Mouse (Mus musculus) limb, embryonic 13.5 days (tissue): ENCODE data around the gene Rpusd3. TPM values are rescaled to one million over a fixed set of nuclear protein-coding genes. Genes with fewer than 3 reads are reported as not detected.
A peak's percentile ranks its signal among the peaks of the same experiment; 100 is the strongest.

ENCODE experiments used
- ATAC-seq: fragments of 200-750 bp; cut with Nextera tagmentation; 2 replicates; pipeline ENCODE4 v1.8.0; 2017; ENCODE audit warnings: low read depth, moderate number of reproducible peaks, moderate TSS enrichment; ENCODE audit not compliant: low FRiP score
- H3K27ac ChIP-seq: fragments of 300-500 bp; sonication (generic); 2 replicates; pipeline ENCODE4 v1.5.1; 2015; ENCODE audit warnings: inconsistent platforms, mild to moderate bottlenecking, moderate library complexity
- H3K27me3 ChIP-seq: fragments of 300-500 bp; sonication (generic); 2 replicates; pipeline ENCODE4 v1.6.1; 2015; ENCODE audit warnings: mild to moderate bottlenecking, inconsistent platforms
- H3K36me3 ChIP-seq: fragments of 300-500 bp; sonication (generic); 2 replicates; pipeline ENCODE4 v1.6.1; 2015; ENCODE audit warnings: inconsistent platforms, mild to moderate bottlenecking, moderate library complexity
- H3K4me1 ChIP-seq: fragments of 300-500 bp; sonication (generic); 2 replicates; pipeline ENCODE4 v1.6.1; 2015; ENCODE audit warnings: inconsistent platforms
- H3K4me2 ChIP-seq: fragments of 300-500 bp; sonication (generic); replicated peaks from 2 replicates; pipeline ENCODE4 v1.6.1; 2015; ENCODE audit warnings: inconsistent platforms, mild to moderate bottlenecking, moderate library complexity
- H3K4me3 ChIP-seq: fragments of 300-500 bp; sonication (generic); 2 replicates; pipeline ENCODE4 v1.5.1; 2015; ENCODE audit warnings: moderate library complexity, mild to moderate bottlenecking, inconsistent platforms
- H3K9ac ChIP-seq: fragments of 300-500 bp; sonication (generic); 2 replicates; pipeline ENCODE4 v1.6.1; 2015; ENCODE audit warnings: mild to moderate bottlenecking, inconsistent platforms
- H3K9me3 ChIP-seq: fragments of 300-500 bp; sonication (generic); 2 replicates; pipeline ENCODE4 v1.6.1; 2016; ENCODE audit warnings: inconsistent platforms
- WGBS: fragments of 180-500 bp; shearing (Covaris S2); methylation state at CpG from one replicate; pipeline ENCODE4 v1.1.7; 2015; 5-methylcytosine and 5-hydroxymethylcytosine counted together
- polyA plus RNA-seq: library from polyadenylated mRNA; unstranded; fragments of >200 nt; fragmentation: Nextera tagmentation; extraction: Ambion mirVana; gene quantifications from 2 replicates; pipeline ENCODE4 v1.2.1, GENCODE M21; 2015

The Rpusd3 gene
- polyA plus RNA-seq, 1 experiment from 2014 or later: 27.1 TPM

DNA sequence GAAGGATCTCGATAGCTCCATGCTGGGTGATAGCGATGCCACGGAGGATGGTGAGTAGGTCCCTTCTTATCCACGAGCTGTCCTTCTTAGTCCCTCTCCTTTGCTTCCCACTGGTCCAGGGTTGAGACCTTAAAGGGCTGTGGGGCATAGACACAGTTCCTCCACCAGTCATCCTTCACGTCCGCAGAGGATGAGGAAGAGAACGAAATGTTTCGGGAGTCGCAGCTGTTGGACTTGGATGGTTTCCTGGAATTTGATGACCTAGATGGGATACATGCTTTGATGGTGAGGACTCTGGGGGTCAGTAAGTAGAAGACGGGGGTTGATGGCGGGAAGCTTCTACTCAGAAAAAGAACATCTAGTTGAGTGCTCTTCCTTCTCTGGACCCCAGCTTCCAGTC is 24.3 kb downstream of the Rpusd3 start:
- Histone ChIP-seq H3K9ac (no peak overlapping the region), H3K4me3 (no peak overlapping the region), H3K4me1 (peaks cover 24% of the 10 kb centered on the region), H3K27me3 (no peaks in the 10 kb centered on the region), H3K4me2 (no peak overlapping the region), H3K27ac (no peak overlapping the region), H3K36me3 (peaks cover 23% of the 10 kb centered on the region), H3K9me3 (no peaks in the 10 kb centered on the region)
- no peak for ATAC-seq
- WGBS: 93% methylated on average over 11 of the region's 11 CpGs

GRCm38 (mm10) chr6:113393951-113394350 is 25.2 kb downstream of the Rpusd3 start:
- H3K27ac ChIP-seq: no peak overlapping the region

DNA sequence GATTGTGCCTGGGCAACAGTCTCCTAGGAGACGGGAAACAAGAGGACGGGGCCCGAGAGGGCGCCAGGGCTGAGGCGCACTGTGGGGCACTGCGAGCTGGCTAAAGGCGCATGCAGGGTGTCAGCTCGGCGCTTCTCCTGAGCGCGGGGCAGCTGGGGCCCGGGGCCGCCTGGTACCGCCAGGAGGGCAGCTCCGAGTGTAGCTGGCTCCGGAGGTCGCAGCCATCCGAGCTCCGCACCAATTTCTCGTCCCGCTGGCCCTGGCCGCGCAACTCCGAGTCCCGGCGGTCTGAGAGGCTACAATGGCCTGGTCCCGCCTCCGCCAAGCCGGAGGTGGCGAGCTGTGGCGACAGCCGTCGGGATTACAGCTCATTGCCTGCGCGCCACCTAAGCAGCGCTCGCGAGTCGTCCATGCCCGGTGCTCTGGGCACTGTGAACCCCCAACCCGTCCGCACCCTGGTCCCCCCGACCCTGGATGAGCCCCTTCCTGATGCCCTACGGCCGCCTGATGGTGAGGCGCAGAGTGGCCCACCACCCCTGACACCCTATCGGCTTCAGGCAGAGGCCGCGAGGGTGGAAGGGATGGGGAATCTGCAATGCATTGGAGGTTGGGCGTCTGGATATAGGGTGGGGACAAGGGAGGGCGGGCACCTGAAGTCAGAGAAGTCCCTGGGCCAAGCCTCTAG is 26.6 kb downstream of the Rpusd3 start:
- Histone ChIP-seq H3K9ac (peak overlapping the region; percentile 79), H3K4me3 (peak overlapping the region; percentile 54), H3K4me2 (peak overlapping the region; percentile 91), H3K4me1 (peaks cover 26% of the 10 kb centered on the region), H3K9me3 (no peaks in the 10 kb centered on the region), H3K27ac (peak overlapping the region; percentile 39; the same call in 1 of the 2 replicates), H3K27me3 (no peaks in the 10 kb centered on the region), H3K36me3 (peaks cover 46% of the 10 kb centered on the region)
- ATAC-seq: peak; percentile 78
- under 1% methylated on average over 46 of the region's 51 CpGs for WGBS

More at GRCm38 (mm10) chr6:113393951-113394350, 25.2 kb downstream of the Rpusd3 start:
- ATAC-seq: no peak
- Histone ChIP-seq H3K36me3 (peaks cover 32% of the 10 kb centered on the region), H3K4me1 (peaks cover 26% of the 10 kb centered on the region), H3K9ac (no peak overlapping the region), H3K4me3 (no peak overlapping the region), H3K4me2 (no peak overlapping the region), H3K27me3 (no peaks in the 10 kb centered on the region), H3K9me3 (no peaks in the 10 kb centered on the region)
- WGBS: 87% methylated on average over 6 of the region's 6 CpGs

DNA sequence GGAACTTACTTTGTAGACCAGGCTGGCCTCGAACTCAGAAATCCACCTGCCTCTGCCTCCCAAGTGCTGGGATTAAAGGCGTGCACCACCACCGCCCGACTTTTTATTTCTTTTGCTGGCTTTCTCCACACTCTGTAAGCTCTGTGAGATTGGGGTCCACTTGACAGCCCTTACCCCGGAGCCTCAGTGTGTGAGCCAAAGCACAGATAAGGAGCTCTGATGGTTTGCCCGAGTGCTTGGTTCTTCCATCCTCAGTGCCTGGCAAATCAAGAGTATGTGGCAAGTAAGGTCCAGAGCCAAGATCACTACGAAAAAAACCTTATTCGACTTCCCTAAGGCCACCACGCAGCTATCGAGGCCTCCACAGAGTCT is 27.1 kb downstream of the Rpusd3 start:
- no peaks in the 10 kb centered on the region for H3K27me3 ChIP-seq
- peak overlapping the region; percentile 79 for H3K9ac ChIP-seq
- 32% methylated on average over 10 of the region's 10 CpGs for WGBS
- H3K4me1 ChIP-seq: peaks cover 26% of the 10 kb centered on the region
- H3K4me3 ChIP-seq: peak overlapping the region; percentile 54
- 0 out of 2 replicates have a peak, but pooled peaks have one; percentile 9 for ATAC-seq
- peak overlapping the region; percentile 91 for H3K4me2 ChIP-seq
- no peak overlapping the region for H3K27ac ChIP-seq
- peaks cover 51% of the 10 kb centered on the region for H3K36me3 ChIP-seq
- H3K9me3 ChIP-seq: no peaks in the 10 kb centered on the region

GRCm38 (mm10) chr6:113390715-113391114 is 28.4 kb downstream of the Rpusd3 start:
- H3K9me3 ChIP-seq: no peaks in the 10 kb centered on the region
- WGBS: 92% methylated on average over 3 of the region's 3 CpGs
- ATAC-seq: no peak
- no peak overlapping the region for H3K4me3 ChIP-seq
- H3K27ac ChIP-seq: no peak overlapping the region
- peaks cover 57% of the 10 kb centered on the region for H3K36me3 ChIP-seq
- no peaks in the 10 kb centered on the region for H3K27me3 ChIP-seq
- no peak overlapping the region for H3K4me2 ChIP-seq
- peaks cover 26% of the 10 kb centered on the region for H3K4me1 ChIP-seq
- no peak overlapping the region for H3K9ac ChIP-seq

GRCm38 (mm10) chr6:113388960-113389359 is 30.2 kb downstream of the Rpusd3 start, which contains the start of gene Ttll3:
TSS of gene Ttll3 (plus strand) at chr6:113389260.
- Histone ChIP-seq H3K9ac (0 out of 2 replicates have a peak within 1 kb of the TSS, but pooled peaks have one; percentile 8), H3K36me3 (peaks cover 65% of the 10 kb centered on the region), H3K27me3 (no peaks in the 10 kb centered on the region), H3K4me1 (peaks cover 26% of the 10 kb centered on the region), H3K4me3 (no peak within 1 kb of the TSS), H3K27ac (peak within 1 kb of the TSS; percentile 48), H3K9me3 (no peaks in the 10 kb centered on the region), H3K4me2 (no peak within 1 kb of the TSS)
- no peak for ATAC-seq
- 77% methylated on average over 8 of the region's 8 CpGs for WGBS

GRCm38 (mm10) chr6:113386025-113386424 is 33.1 kb downstream of the Rpusd3 start:
- Histone ChIP-seq H3K9me3 (no peaks in the 10 kb centered on the region), H3K4me2 (no peak overlapping the region), H3K27me3 (no peaks in the 10 kb centered on the region), H3K27ac (no peak overlapping the region), H3K4me3 (no peak overlapping the region), H3K36me3 (peaks cover 92% of the 10 kb centered on the region), H3K9ac (no peak overlapping the region), H3K4me1 (0 out of 2 replicates have a peak, but pooled peaks cover 7% of the 10 kb centered on the region)
- ATAC-seq: no peak
- 59% methylated on average over 3 of the region's 3 CpGs for WGBS

GRCm38 (mm10) chr6:113385160-113385714 is 33.9 kb downstream of the Rpusd3 start:
- H3K4me2 ChIP-seq: no peak overlapping the region
- no peaks in the 10 kb centered on the region for H3K27me3 ChIP-seq
- H3K4me1 ChIP-seq: 0 out of 2 replicates have a peak, but pooled peaks cover 6% of the 10 kb centered on the region
- no peak overlapping the region for H3K4me3 ChIP-seq
- peaks cover 92% of the 10 kb centered on the region for H3K36me3 ChIP-seq
- WGBS: 90% methylated on average over 11 of the region's 11 CpGs
- no peak overlapping the region for H3K27ac ChIP-seq
- H3K9me3 ChIP-seq: no peaks in the 10 kb centered on the region
- H3K9ac ChIP-seq: no peak overlapping the region
- ATAC-seq: no peak

- WGBS: 88% methylated on average over 8 of the region's 8 CpGs
- Histone ChIP-seq H3K36me3 (peaks cover 86% of the 10 kb centered on the region), H3K4me2 (no peak overlapping the region), H3K27ac (no peak overlapping the region), H3K9me3 (no peaks in the 10 kb centered on the region), H3K27me3 (no peaks in the 10 kb centered on the region), H3K4me1 (peaks cover 2% of the 10 kb centered on the region), H3K9ac (no peak overlapping the region), H3K4me3 (no peak overlapping the region)
- no peak for ATAC-seq
Observed at GRCm38 (mm10) chr6:113384351-113384927, 34.7 kb downstream of the Rpusd3 start.

- no peak overlapping the region for H3K27ac ChIP-seq
- no peak overlapping the region for H3K9ac ChIP-seq
- no peaks in the 10 kb centered on the region for H3K9me3 ChIP-seq
- peaks cover 18% of the 10 kb centered on the region for H3K4me1 ChIP-seq
- ATAC-seq: no peak
- WGBS: 92% methylated on average over 11 of the region's 11 CpGs
- no peaks in the 10 kb centered on the region for H3K27me3 ChIP-seq
- H3K4me2 ChIP-seq: no peak overlapping the region
- H3K4me3 ChIP-seq: no peak overlapping the region
- peaks cover 58% of the 10 kb centered on the region for H3K36me3 ChIP-seq
Observed at GRCm38 (mm10) chr6:113380480-113380879, 38.7 kb downstream of the Rpusd3 start.

DNA sequence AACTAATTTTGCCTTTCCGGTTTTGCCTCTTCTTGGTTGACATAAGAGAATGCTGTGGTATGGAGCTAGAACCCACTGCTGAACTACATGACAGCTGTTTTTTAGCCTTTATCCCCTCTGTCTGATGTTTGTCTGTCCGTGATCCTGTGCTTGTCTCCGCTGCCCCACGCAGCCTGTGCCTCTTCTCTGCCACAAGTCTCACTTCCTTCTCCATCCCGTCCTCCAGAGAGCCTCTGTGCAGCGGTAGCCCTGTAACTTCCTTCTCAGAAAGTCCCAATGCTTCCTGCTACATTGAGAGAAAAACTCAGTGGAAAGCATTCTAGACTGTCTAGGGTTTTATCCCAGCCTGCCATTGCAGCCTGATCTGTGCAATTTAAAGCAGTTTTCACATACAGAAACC is 39.9 kb downstream of the Rpusd3 start:
- Histone ChIP-seq H3K9me3 (no peaks in the 10 kb centered on the region), H3K4me2 (peak overlapping the region; percentile 96), H3K36me3 (peaks cover 58% of the 10 kb centered on the region), H3K4me1 (peaks cover 18% of the 10 kb centered on the region), H3K27ac (no peak overlapping the region), H3K27me3 (no peaks in the 10 kb centered on the region), H3K4me3 (peak overlapping the region; percentile 99), H3K9ac (peak overlapping the region; percentile 97)
- WGBS: 79% methylated on average over 6 of the region's 6 CpGs
- no peak for ATAC-seq
